Mouse (Mus musculus) limb, embryonic 10.5 days (tissue): ENCODE results near the gene Itsn2. TPM values are rescaled to one million over a fixed set of nuclear protein-coding genes. Genes with fewer than 3 reads are reported as not detected.
A peak's percentile ranks its signal among the peaks of the same experiment; 100 is the strongest.
"Not testable (repeated sequence)": the region's sequence is repeated elsewhere in the genome, so short reads cannot be mapped to it uniquely, and the experiment has no call there.

ENCODE experiments used
- DNase-seq: peaks from one replicate; pipeline ENCODE4 v3.0.0-alpha.2; 2017; ENCODE audit warnings: low spot score
- H3K27ac ChIP-seq: fragments of 300-500 bp; sonication (generic); 2 replicates; pipeline ENCODE4 v1.5.1; 2016; ENCODE audit warnings: mild to moderate bottlenecking
- H3K27me3 ChIP-seq: fragments of 300-500 bp; sonication (generic); 2 replicates; pipeline ENCODE4 v1.6.1; 2016; ENCODE audit warnings: low read depth, mild to moderate bottlenecking; ENCODE audit not compliant: poor library complexity, severe bottlenecking
- H3K36me3 ChIP-seq: fragments of 300-500 bp; sonication (generic); 2 replicates; pipeline ENCODE4 v1.6.1; 2016; ENCODE audit warnings: mild to moderate bottlenecking, moderate library complexity
- H3K4me1 ChIP-seq: fragments of 300-500 bp; sonication (generic); 2 replicates; pipeline ENCODE4 v1.6.1; 2016
- H3K4me3 ChIP-seq: fragments of 300-500 bp; sonication (generic); 2 replicates; pipeline ENCODE4 v1.5.1; 2016; ENCODE audit warnings: mild to moderate bottlenecking, moderate library complexity
- H3K9me3 ChIP-seq: fragments of 300-500 bp; sonication (generic); replicated peaks from 2 replicates; pipeline ENCODE4 v1.6.1; 2016; ENCODE audit warnings: mild to moderate bottlenecking
- WGBS: fragments of 180-500 bp; shearing (Covaris S2); methylation state at CpG from one replicate; pipeline ENCODE4 v1.1.7; 2016; 5-methylcytosine and 5-hydroxymethylcytosine counted together
- polyA plus RNA-seq: library from polyadenylated mRNA; unstranded; fragments of >200 nt; fragmentation: Nextera tagmentation; extraction: Ambion mirVana; gene quantifications from 2 replicates; pipeline ENCODE4 v1.2.1, GENCODE M21; 2016

The Itsn2 gene
- polyA plus RNA-seq, 1 experiment from 2014 or later, result 20.0 TPM

DNA sequence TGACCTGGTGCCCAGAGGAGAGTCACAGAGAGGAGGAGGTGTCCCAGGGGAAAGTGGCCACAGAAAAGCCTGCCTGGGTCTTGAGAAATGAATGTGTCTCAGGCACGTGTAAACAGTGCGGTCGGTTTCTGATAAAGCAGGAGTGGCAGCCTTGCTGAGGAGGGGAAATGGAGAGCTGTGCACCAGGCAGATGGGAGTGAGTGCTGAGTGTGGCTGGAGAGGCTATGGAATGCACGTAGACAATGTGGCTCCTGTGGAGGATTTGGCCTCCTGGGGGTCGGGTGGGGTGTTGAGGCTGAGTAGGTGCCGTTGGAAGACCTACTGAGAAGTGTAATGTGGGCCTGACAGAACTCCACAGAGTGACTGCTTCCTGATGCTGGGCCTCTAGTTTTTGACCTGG, 113.2 kb downstream of the Itsn2 start:
- not testable (repeated sequence) for H3K27me3 ChIP-seq, H3K4me1 ChIP-seq, H3K9me3 ChIP-seq, DNase-seq, H3K27ac ChIP-seq, H3K4me3 ChIP-seq
- H3K36me3 ChIP-seq, result peaks cover 27% of the 10 kb centered on the region
- WGBS, result 76% methylated on average over 6 of the region's 6 CpGs

DNA sequence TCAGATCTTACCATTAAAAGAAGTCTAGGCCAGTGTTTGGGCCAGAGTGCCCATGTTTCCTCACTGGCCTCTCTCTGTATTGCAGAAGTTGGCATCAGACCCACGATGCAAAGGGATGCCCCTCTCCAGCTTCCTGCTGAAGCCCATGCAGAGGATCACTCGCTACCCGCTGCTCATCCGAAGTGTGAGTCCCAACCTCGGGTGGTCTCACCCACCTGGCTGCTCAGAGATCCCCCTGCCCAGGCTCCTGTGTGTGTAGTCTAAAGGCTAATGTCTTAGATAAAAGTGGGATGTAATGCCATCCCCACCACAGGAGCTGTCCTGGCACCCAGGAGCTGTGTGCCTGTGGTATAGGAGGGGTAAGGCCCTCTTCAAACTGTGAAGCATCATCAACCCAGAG, 113.7 kb downstream of the Itsn2 start:
- Histone ChIP-seq H3K27me3 (no peaks in the 10 kb centered on the region), H3K4me1 (no peaks in the 10 kb centered on the region), H3K9me3 (no peaks in the 10 kb centered on the region), H3K36me3 (peaks cover 27% of the 10 kb centered on the region), H3K27ac (no peak overlapping the region), H3K4me3 (no peak overlapping the region)
- WGBS, result 92% methylated on average over 5 of the region's 5 CpGs
- DNase-seq, result no peak

DNA sequence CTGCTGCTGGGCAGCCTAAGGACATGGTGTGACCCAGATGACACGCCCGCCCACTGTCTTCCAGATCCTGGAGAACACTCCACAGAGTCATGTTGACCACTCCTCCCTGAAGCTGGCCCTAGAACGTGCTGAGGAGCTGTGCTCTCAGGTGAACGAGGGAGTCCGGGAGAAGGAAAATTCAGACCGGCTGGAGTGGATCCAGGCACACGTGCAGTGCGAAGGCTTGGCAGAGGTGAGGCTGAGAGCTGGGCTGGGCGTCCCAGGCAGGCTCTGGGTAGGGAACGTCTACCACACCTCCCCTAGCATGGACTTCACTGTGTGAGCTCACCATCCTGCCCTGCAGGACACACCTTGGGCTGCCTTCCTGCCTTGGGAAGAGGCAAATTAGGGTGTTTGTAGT, 114.5 kb downstream of the Itsn2 start:
- DNase-seq, result no peak
- Histone ChIP-seq H3K4me3 (no peak overlapping the region), H3K4me1 (no peaks in the 10 kb centered on the region), H3K27ac (no peak overlapping the region), H3K27me3 (no peaks in the 10 kb centered on the region), H3K9me3 (no peaks in the 10 kb centered on the region), H3K36me3 (peaks cover 27% of the 10 kb centered on the region)
- 86% methylated on average over 10 of the region's 10 CpGs for WGBS

DNA sequence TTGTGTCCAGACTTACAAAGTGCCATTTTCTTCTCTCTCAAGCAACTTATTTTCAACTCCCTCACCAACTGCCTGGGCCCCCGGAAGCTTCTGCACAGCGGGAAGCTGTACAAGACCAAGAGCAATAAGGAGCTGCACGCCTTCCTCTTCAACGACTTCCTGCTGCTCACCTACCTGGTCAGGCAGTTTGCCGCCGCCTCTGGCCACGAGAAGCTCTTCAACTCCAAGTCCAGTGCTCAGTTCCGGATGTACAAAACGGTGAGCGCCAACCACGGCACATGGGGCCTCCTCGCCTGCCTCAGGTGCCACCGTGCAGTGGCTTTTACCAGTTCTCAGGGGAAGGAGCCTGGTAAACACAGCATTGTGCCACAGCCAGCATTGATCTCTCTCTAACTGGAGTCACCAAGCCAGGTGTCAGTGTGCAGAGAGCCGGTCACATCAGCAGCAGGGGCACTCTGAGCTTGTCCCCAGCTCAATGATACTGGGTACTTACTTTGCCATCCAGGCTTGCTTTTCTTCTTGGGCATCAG, 115.1 kb downstream of the Itsn2 start:
- H3K27me3 ChIP-seq, result no peaks in the 10 kb centered on the region
- peaks cover 31% of the 10 kb centered on the region for H3K36me3 ChIP-seq
- H3K4me3 ChIP-seq, result no peak overlapping the region
- 91% methylated on average over 14 of the region's 14 CpGs for WGBS
- no peaks in the 10 kb centered on the region for H3K9me3 ChIP-seq
- no peaks in the 10 kb centered on the region for H3K4me1 ChIP-seq
- no peak overlapping the region for H3K27ac ChIP-seq
- DNase-seq, result no peak

DNA sequence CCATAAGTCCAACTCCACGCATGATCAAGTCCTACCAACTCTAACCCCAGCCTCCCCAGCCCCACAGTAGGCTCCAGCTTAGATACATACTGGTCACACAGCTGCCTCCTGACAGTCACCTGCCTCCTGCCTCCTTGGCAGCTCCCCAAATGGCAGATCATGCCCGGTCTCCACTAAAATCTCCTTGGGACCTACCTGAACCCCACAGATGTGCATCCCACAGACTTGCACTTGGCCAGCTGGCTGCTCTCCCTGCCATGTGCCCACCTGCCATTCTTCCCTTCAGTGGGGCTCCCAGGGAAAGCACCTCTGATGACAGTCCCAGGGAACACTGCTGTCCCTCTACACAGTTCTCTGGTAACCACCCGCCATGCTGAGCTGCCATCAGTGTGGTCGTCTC, 115.9 kb downstream of the Itsn2 start:
- 83% methylated on average over 4 of the region's 4 CpGs for WGBS
- peak; percentile 25 for DNase-seq
- peaks cover 31% of the 10 kb centered on the region for H3K36me3 ChIP-seq

DNA sequence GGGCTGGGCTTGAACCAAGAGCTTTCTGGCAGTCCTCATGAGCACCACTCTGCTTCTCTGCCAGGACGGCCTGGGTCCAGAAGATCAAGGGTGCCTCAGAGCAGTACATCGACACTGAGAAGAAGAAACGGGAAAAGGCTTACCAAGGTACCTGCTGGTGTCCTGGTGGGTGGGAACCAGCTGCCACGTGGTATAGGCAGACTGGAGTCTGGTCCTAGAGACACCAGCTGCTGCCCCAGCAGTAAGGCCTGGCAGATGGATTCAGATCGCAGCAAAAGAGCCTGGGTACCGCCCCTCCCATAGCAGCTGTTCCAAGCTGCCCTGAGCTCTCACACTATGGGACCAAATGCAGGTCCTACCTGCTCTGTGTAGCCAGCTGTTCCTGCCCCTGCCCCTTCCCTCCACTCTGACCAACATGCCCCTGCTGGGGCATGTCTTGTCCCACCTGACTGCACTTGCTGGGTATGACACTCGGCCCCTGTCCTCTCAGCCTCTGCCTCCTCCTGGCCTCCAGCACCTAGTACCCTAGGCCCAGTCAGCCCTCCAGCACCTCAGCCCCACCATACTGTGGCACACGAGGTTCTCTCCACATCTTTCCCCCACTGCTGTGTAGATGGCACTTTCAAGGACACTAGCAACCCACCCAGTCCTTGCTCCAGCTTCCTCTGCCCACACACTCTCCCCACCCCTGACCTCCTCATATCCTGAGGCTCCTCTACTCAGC, 116.6 kb downstream of the Itsn2 start:
- no peaks in the 10 kb centered on the region for H3K27me3 ChIP-seq
- peaks cover 2% of the 10 kb centered on the region; the same call in 1 of the 2 replicates for H3K4me1 ChIP-seq
- H3K27ac ChIP-seq, result no peak overlapping the region
- peak; percentile 26 for DNase-seq
- H3K4me3 ChIP-seq, result no peak overlapping the region
- H3K36me3 ChIP-seq, result peaks cover 31% of the 10 kb centered on the region
- H3K9me3 ChIP-seq, result no peaks in the 10 kb centered on the region
- WGBS, result 79% methylated on average over 8 of the region's 8 CpGs

More for the DNA sequence above, 115.9 kb downstream of the Itsn2 start:
- Histone ChIP-seq H3K27me3 (no peaks in the 10 kb centered on the region), H3K27ac (no peak overlapping the region), H3K4me3 (no peak overlapping the region), H3K9me3 (no peaks in the 10 kb centered on the region), H3K4me1 (no peaks in the 10 kb centered on the region)

DNA sequence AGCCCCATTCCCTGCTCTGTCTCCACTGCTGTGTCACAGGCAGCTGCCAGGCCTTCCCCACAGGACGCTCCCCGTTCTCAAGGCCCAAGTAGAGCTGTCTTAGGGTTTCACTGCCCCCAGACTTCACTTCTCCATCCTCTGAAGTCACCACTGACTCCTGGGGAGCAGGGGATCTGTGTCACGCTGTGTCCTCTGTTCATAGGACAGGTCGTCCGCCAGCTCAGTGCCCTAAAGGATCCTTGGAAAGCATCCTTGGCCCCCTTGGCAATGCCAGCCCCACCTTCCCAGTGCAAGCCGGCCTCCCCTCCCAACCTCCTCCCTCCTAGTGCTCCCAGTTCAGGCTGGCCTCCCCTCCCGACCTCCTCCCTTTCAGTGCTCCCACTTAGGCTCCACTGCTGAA, 117.5 kb downstream of the Itsn2 start:
- Histone ChIP-seq H3K36me3 (peaks cover 31% of the 10 kb centered on the region), H3K4me1 (peaks cover 3% of the 10 kb centered on the region; the same call in 1 of the 2 replicates), H3K4me3 (no peak overlapping the region), H3K27me3 (no peaks in the 10 kb centered on the region), H3K27ac (no peak overlapping the region), H3K9me3 (no peaks in the 10 kb centered on the region)
- peak; percentile 23 for DNase-seq
- WGBS, result 91% methylated on average over 7 of the region's 7 CpGs

DNA sequence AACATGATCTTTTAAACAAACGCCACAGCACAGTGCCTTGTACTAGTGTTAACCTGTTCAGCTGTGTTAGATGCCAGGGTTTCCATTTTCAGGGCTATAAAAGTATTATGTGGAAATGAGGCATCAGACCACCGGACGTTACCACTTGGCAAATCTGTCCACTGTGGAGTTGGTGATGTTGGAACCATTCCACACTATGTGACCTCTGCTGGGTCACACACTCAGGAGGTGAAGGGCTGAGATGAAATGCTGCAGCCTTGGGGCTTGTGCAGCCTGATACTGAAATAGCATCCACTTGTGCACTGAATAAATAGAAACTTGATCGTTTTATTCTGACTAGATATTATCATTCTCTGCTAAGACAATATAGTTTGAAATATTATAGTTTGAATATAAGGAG, 120.9 kb downstream of the Itsn2 start:
- no peak for DNase-seq
- H3K4me1 ChIP-seq, result peaks cover 7% of the 10 kb centered on the region; the same call in 1 of the 2 replicates
- WGBS, result 81% methylated on average over 4 of the region's 4 CpGs

DNA sequence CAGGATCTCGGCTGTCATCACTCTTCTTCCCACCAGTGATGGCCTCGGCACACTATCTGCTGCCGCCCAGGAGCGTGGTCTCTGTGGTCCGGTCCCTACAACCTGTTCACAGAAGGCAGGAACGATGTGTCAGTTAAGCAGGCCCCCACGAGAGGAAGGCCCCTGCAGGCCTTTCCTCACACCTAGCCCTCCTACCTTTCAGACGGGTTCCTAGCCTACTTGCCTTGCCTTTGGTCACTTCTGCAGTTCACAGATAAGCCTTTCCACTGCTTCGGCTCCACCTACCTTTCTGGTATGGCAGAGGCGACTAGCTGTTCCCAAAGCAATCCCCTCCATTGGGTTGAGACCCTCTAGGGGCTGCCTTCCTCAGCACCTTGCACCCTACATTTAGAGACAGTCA, 123.2 kb downstream of the Itsn2 start:
- peak; percentile 22 for DNase-seq
- Histone ChIP-seq H3K4me1 (peaks cover 7% of the 10 kb centered on the region; the same call in 1 of the 2 replicates), H3K4me3 (no peak overlapping the region), H3K36me3 (peaks cover 4% of the 10 kb centered on the region; the same call in 1 of the 2 replicates), H3K27ac (no peak overlapping the region), H3K27me3 (0 out of 2 replicates have a peak, but pooled peaks cover 10% of the 10 kb centered on the region), H3K9me3 (no peaks in the 10 kb centered on the region)
- WGBS, result 84% methylated on average over 10 of the region's 10 CpGs

More for the DNA sequence above, 120.9 kb downstream of the Itsn2 start:
- Histone ChIP-seq H3K27me3 (0 out of 2 replicates have a peak, but pooled peaks cover 4% of the 10 kb centered on the region), H3K27ac (no peak overlapping the region), H3K36me3 (peaks cover 15% of the 10 kb centered on the region), H3K4me3 (no peak overlapping the region), H3K9me3 (no peaks in the 10 kb centered on the region)

DNA sequence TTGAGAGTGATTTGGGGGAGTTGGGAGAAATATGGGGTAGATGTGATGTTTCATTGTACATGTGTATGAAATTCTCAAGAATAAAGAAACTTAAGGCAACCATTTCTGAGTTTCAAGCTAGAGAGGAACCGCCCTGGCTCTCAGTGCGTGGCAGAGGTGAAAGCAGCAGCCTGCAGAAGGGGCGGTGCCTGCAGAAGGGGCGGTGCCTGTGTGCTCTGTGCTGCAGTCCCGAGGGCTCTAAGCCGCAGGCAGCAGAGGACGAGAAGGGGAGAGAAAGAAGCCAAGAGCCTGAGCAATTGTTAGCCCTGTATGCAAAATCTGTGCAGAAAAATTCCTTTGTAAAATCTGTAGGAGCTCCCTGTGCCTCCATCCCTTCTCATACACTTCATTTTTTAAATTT, 125.0 kb downstream of the Itsn2 start:
- Histone ChIP-seq H3K4me1 (peaks cover 7% of the 10 kb centered on the region; the same call in 1 of the 2 replicates), H3K27me3 (0 out of 2 replicates have a peak, but pooled peaks cover 10% of the 10 kb centered on the region), H3K27ac (no peak overlapping the region), H3K9me3 (no peaks in the 10 kb centered on the region), H3K4me3 (no peak overlapping the region), H3K36me3 (no peaks in the 10 kb centered on the region; the same call in 1 of the 2 replicates)
- DNase-seq, result peak; percentile 30
- WGBS, result 7% methylated on average over 7 of the region's 7 CpGs

DNA sequence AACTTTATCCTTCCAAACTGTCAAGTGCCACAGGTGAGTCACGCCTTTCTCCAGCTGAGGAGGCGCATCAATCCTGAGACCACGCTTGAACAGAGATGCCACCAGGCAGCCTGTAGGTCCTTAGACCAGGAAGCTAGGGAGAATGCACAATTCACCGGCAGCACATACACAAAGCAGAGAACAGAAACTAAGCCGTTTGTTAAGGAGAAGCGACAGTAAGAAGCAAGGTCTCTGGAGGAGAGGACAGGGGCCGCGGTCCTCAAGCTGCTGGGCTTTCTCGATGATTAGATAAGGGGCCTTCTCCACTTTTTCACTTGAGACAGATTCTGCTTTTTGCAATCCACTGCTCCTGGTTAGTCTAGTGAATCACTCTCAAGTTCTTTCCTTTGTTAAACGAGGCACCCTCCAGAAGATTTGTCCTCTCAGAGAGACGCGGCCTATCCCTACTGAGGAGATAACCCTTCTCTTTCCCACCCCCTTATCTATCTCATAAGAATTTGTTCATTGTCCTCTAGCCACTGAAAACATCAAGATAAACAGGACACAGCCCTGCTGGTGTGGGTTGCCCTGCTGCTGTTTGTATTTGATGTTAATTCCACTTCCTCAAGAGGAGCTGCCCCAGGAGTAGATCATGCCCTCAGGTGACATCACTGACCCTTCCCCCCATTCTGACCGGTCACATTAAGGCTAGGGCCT, 126.8 kb downstream of the Itsn2 start:
- Histone ChIP-seq H3K27me3 (0 out of 2 replicates have a peak, but pooled peaks cover 10% of the 10 kb centered on the region), H3K36me3 (no peaks in the 10 kb centered on the region), H3K27ac (no peak overlapping the region), H3K9me3 (no peaks in the 10 kb centered on the region), H3K4me1 (peaks cover 7% of the 10 kb centered on the region; the same call in 1 of the 2 replicates), H3K4me3 (no peak overlapping the region)
- no peak for DNase-seq
- 85% methylated on average over 13 of the region's 13 CpGs for WGBS

DNA sequence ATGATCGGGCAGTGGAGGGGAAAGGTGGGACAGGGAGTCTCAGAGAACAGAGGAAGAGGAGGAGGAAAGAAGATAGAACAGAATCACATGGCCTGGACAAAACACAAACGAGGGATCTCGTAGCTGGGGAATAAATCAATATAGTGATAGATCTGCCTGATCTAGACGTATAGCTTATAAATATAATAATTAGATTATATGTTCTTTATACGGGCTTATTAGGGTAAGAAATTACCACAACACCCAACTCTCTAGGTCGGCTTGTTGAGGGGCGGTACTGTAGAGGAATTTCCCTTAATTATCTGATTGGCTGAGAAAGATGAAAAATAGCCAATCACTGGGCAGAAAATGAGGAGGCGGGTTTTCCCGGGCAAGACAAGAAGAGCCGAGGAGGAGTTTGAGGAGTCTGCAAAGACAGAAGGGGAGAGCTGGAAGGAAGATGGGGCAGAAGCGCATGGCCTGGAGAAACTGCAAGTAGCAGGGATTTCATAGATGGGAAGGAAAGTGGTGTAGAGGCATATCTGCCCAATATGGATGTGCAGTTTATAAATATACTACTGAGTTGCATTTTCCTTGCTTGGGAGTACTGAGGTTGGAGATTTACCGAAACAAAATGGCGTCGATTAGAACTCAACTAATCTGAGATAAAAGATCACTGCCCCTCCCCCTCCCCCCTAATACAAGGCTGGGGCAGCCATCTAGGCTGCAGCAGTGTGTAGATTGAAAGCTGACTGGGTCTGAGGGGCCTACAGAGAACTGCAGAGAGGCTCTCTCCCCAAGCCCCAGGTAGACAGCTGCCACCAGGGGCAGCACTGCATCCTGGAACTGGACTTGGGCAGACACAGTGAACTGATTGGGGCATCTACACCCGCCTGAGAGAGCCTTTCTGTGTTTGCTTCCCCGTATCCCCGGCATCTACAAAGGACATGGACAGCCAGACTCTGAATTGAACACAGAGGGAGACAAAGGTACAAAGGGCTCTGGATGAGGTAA, 127.6 kb downstream of the Itsn2 start:
- no peaks in the 10 kb centered on the region for H3K9me3 ChIP-seq
- no peak for DNase-seq
- H3K4me3 ChIP-seq, result no peak overlapping the region
- 75% methylated on average over 17 of the region's 17 CpGs for WGBS
- no peak overlapping the region for H3K27ac ChIP-seq
- 0 out of 2 replicates have a peak, but pooled peaks cover 10% of the 10 kb centered on the region for H3K27me3 ChIP-seq
- peaks cover 9% of the 10 kb centered on the region; the same call in 1 of the 2 replicates for H3K4me1 ChIP-seq
- no peaks in the 10 kb centered on the region for H3K36me3 ChIP-seq
